Mouse (Mus musculus) left cerebral cortex, postnatal 36 days (tissue): Measurements from ENCODE around the gene Pmf1. TPM values are rescaled to one million over a fixed set of nuclear protein-coding genes. Genes with fewer than 3 reads are reported as not detected.

ENCODE experiments used
- DNase-seq, 2 experiments: peaks; one replicate each; pipeline ENCODE4 v3.0.0; 2021 to 2022; ENCODE audit warnings: low spot score in 2 of 2, mixed read lengths in 1 of 2
- intact Hi-C: fragments of 180-260 bp; cut with DNase I; formaldehyde crosslinking; loops from one replicate; pipeline ENCODE4 v1.15.1; 2025
- microRNA-seq: library from miRNA; unstranded; fragments of <30 nt; microRNA quantifications from one replicate; pipeline ENCODE4 v1.2.0, GENCODE M21; 2022
- total RNA-seq, 2 experiments: library from RNA; stranded (reverse); gene quantifications; 2 replicates each; pipeline ENCODE4 v1.2.3; 2021

The Pmf1 gene
- total RNA-seq, 2 experiments from 2014 or later, result 6.0 to 7.3 TPM

GRCm38 (mm10) chr3:88364337-88364736, 45.8 kb downstream of the Pmf1 start, which contains the start of gene Paqr6:
Gene Paqr6 (plus strand): TSS chr3:88364584.
- intact Hi-C loops, result no loop called here
- DNase-seq, result no peak

- intact Hi-C loops, result no loop called here
- no peak for DNase-seq
These were observed 46.4 kb downstream of the Pmf1 start for GRCm38 (mm10) chr3:88363700-88364099.

GRCm38 (mm10) chr3:88361612-88362313, 48.4 kb downstream of the Pmf1 start:
- no peak for DNase-seq
- intact Hi-C loops, result no loop called here

GRCm38 (mm10) chr3:88361096-88361495, 49.0 kb downstream of the Pmf1 start:
- DNase-seq, result no peak
- intact Hi-C loops, result no loop called here

GRCm38 (mm10) chr3:88359989-88360388, 50.1 kb downstream of the Pmf1 start:
- intact Hi-C loops, result no loop called here
- DNase-seq, result no peak

GRCm38 (mm10) chr3:88359584-88359983, 50.5 kb downstream of the Pmf1 start:
- intact Hi-C loops, result no loop called here
- no peak for DNase-seq

- no peak for DNase-seq
- intact Hi-C loops, result loop anchor here (5.0 kb wide), 1 partner anchor 42 kb away; no protein-coding TSS in a partner anchor
These were observed 55.5 kb downstream of the Pmf1 start for GRCm38 (mm10) chr3:88354396-88355165.

GRCm38 (mm10) chr3:88352907-88353306, 57.2 kb downstream of the Pmf1 start:
- DNase-seq, result no peak
- intact Hi-C loops, result loop anchor here (5.0 kb wide), 1 partner anchor 41 kb away; no protein-coding TSS in a partner anchor

GRCm38 (mm10) chr3:88350732-88351131, 59.4 kb downstream of the Pmf1 start:
- intact Hi-C loops, result loop anchor here (5.0 kb wide), 1 partner anchor 38 kb away; no protein-coding TSS in a partner anchor
- no peak for DNase-seq

Small RNA genes lying within 50 kb of the gene (microRNA-seq; reads per million reads assigned to microRNA genes)
- 1.0 reads per million for gene Mir7011

Other genes with a start within 250 kb of the Pmf1 start
- gene Rhbg, start 155.6 kb downstream of the Pmf1 start, total RNA-seq, result not detected
- under 1 TPM; 0.45 to 0.52 TPM for gene Gm38392, start 123.1 kb downstream of the Pmf1 start, total RNA-seq
- 1 to 10 TPM; 2.3 to 6.0 TPM for gene Tsacc, start 113.3 kb downstream of the Pmf1 start, total RNA-seq
- 100 to 1,000 TPM; 170 TPM for gene Cct3, start 113.2 kb downstream of the Pmf1 start, total RNA-seq
- 100 to 1,000 TPM in 1 of 2 experiments, 10 to 100 TPM in 1; 90.8 to 101 TPM for gene Glmp, start 85.3 kb downstream of the Pmf1 start, total RNA-seq
- gene Tmem79, start 74.2 kb downstream of the Pmf1 start, total RNA-seq, result 1 to 10 TPM in 1 of 2 experiments, under 1 TPM in 1; 0.41 to 1.8 TPM
- gene Smg5, start 74.1 kb downstream of the Pmf1 start, total RNA-seq, result 10 to 100 TPM; 68.3 to 82.9 TPM
- gene Paqr6, start 45.7 kb downstream of the Pmf1 start, total RNA-seq, result 1 to 10 TPM; 6.9 to 8.4 TPM
- gene Bglap3, start 37.6 kb downstream of the Pmf1 start, total RNA-seq, result 1 to 10 TPM in 1 of 2 experiments, not detected in 1; 1.8 TPM
- 1 to 10 TPM; 2.6 to 2.7 TPM for gene Bglap2, start 31.6 kb downstream of the Pmf1 start, total RNA-seq
- 1 to 10 TPM in 1 of 2 experiments, not detected in 1; 1.8 TPM for gene Bglap, start 25.9 kb downstream of the Pmf1 start, total RNA-seq
- gene Slc25a44, start 14.8 kb upstream of the Pmf1 start, total RNA-seq, result 10 to 100 TPM; 77.1 to 84.0 TPM
- gene Sema4a, start 50.9 kb upstream of the Pmf1 start, total RNA-seq, result 10 to 100 TPM; 52.2 to 66.7 TPM
- gene Lmna, start 99.6 kb upstream of the Pmf1 start, total RNA-seq, result 10 to 100 TPM; 47.1 to 57.3 TPM
- 1 to 10 TPM; 2.6 to 2.9 TPM for gene Mex3a, start 122.1 kb upstream of the Pmf1 start, total RNA-seq
- not detected for gene Rab25, start 138.0 kb upstream of the Pmf1 start, total RNA-seq
- 100 to 1,000 TPM; 103 to 106 TPM for gene Lamtor2, start 142.7 kb upstream of the Pmf1 start, total RNA-seq
- 100 to 1,000 TPM; 129 to 137 TPM for gene Ubqln4, start 143.4 kb upstream of the Pmf1 start, total RNA-seq
- gene Ssr2, start 165.5 kb upstream of the Pmf1 start, total RNA-seq, result 10 to 100 TPM; 90.4 to 94.5 TPM
- 100 to 1,000 TPM; 250 to 281 TPM for gene Arhgef2, start 195.6 kb upstream of the Pmf1 start, total RNA-seq
- gene Rxfp4, start 242.8 kb upstream of the Pmf1 start, total RNA-seq, result not detected